In genomic region chr3:121645447-121645846, GRCm38 (mm10) we compare ENCODE assay signal across 17 mouse cellular contexts. TPM values are rescaled to one million over a fixed set of nuclear protein-coding genes. Genes with fewer than 3 reads are reported as not detected.
DNase-seq lines count a peak whose midpoint lies in the region; TF ChIP-seq lines count a peak whose summit lies in the region.
"Had no signal": no experiment of that assay in that cellular context is flagged by ENCODE, and none has a peak within 500 bp of the region (broad histone marks: within the 10 kb centered on the region; RNA-seq: fewer than 3 reads in every experiment).

No protein-coding gene starts in this region.

- 49% methylated on average over 7 of the region's 7 CpGs for WGBS in embryonic facial prominence, embryonic 10.5 days
- 86% methylated on average over 7 of the region's 7 CpGs for WGBS in small intestine, adult 2 months

- H3K9me3 ChIP-seq in embryonic facial prominence, embryonic 10.5 days: no peaks in the 10 kb centered on the region
- H3K9me3 ChIP-seq: embryonic facial prominence, embryonic 15.5 days had no signal

- TF ChIP-seq CTCF in small intestine, adult 2 months (IDR thresholded peaks at IDR 0.05; ENCODE audit: extremely low read depth, insufficient read length, insufficient replicate concordance, low read depth, low read length): no peak
- TF ChIP-seq CTCF in left cerebral cortex, adult 2 months (IDR thresholded peaks at IDR 0.05): no peak

- no peaks in the 10 kb centered on the region for H3K27me3 ChIP-seq in embryonic facial prominence, embryonic 10.5 days (replicated peaks; ENCODE audit: low read depth, poor library complexity, severe bottlenecking)
- H3K27me3 ChIP-seq in small intestine, adult 2 months (ENCODE audit: control insufficient read depth, insufficient read depth, low read length): no peaks in the 10 kb centered on the region
- H3K27me3 ChIP-seq: embryonic facial prominence, embryonic 15.5 days had no signal

- H3K27ac ChIP-seq in embryonic facial prominence, embryonic 10.5 days (replicated peaks): peak overlapping the region; percentile 7; the same call in 1 of the 2 replicates
- peak overlapping the region; percentile 36 for H3K27ac ChIP-seq in small intestine, adult 2 months (ENCODE audit: insufficient read depth, low read depth, low read length)
- H3K27ac ChIP-seq in left cerebral cortex, adult 2 months: no peak overlapping the region
- H3K27ac ChIP-seq: embryonic facial prominence, embryonic 15.5 days had no signal

- intact Hi-C loops in left cerebral cortex, adult 2 months (cut with DNase I): no loop called here

- no peaks in the 10 kb centered on the region for H3K36me3 ChIP-seq in embryonic facial prominence, embryonic 10.5 days (replicated peaks)
- no peaks in the 10 kb centered on the region for H3K36me3 ChIP-seq in small intestine, adult 2 months (ENCODE audit: control insufficient read depth, insufficient read depth, low read length)
- H3K36me3 ChIP-seq: embryonic facial prominence, embryonic 15.5 days had no signal

- no peak overlapping the region for H3K4me3 ChIP-seq in embryonic facial prominence, embryonic 10.5 days
- H3K4me3 ChIP-seq in small intestine, adult 2 months (ENCODE audit: low read depth, low read length): no peak overlapping the region
- no peak overlapping the region for H3K4me3 ChIP-seq in left cerebral cortex, adult 2 months
- H3K4me3 ChIP-seq: embryonic facial prominence, embryonic 15.5 days; myocyte had no signal

- no peak for TF ChIP-seq POLR2A in small intestine, adult 2 months (IDR thresholded peaks at IDR 0.05; ENCODE audit: low read depth, low read length)

- H3K4me1 ChIP-seq in embryonic facial prominence, embryonic 10.5 days: peaks cover 33% of the 10 kb centered on the region
- H3K4me1 ChIP-seq in small intestine, adult 2 months (ENCODE audit: control insufficient read depth, insufficient read depth, insufficient read length, low read length): peaks cover 9% of the 10 kb centered on the region; the same call in 1 of the 2 replicates

- peak; percentile 51 for DNase-seq in kidney, adult 11 months
- DNase-seq in kidney, postnatal 36 days: no peak
- peak; percentile 28 for DNase-seq in embryonic facial prominence, embryonic 10.5 days (ENCODE audit: low spot score)
- DNase-seq in kidney, postnatal 10 days: peak; percentile 34
- DNase-seq in left cerebral cortex, adult 2 months (ENCODE audit: extremely low spot score in 1 of 2, low spot score in 2 of 2): no peak
- no peak for DNase-seq in spleen, adult 18-20 months
- DNase-seq in left cerebral cortex, adult 8-10 months (ENCODE audit: low spot score in 2 of 2): no peak
- DNase-seq: cerebellum, adult 11-12 months; right cerebral cortex, adult 18-20 months; thymus, postnatal 25 days had no signal

RNA-seq across cellular contexts. Expression of gene 4930432M17Rik, which starts 25.1 kb away (rescaled TPM):
- polyA plus RNA-seq in embryonic facial prominence, embryonic 10.5 days (2016; fragmentation: Nextera tagmentation; extraction: Ambion mirVana): not detected in 2 replicates
- not detected in 2 replicates for polyA plus RNA-seq in small intestine, adult 2 months (2012; rRNA removed)
- total RNA-seq in left cerebral cortex, adult 2 months (2021): not detected
- total RNA-seq in left cerebral cortex, adult 8-10 months (2022): not detected
- total RNA-seq: left cerebral cortex, postnatal 25 days had no signal
- polyA plus RNA-seq: activated CD4-positive, CD25-positive, alpha-beta regulatory T cell, adult 4 months; embryonic facial prominence, embryonic 15.5 days; heart, embryonic 14.5 days; liver, embryonic 16.5 days; myocyte had no signal

Comparison
In these comparisons a context has a peak if more than half of its experiments do, and no peak if none do; other contexts are left out.
1. DNase-seq: peak in kidney, adult 11 months (single experiment), embryonic facial prominence, embryonic 10.5 days (single experiment) and kidney, postnatal 10 days (single experiment); none in kidney, postnatal 36 days (0 of 2), left cerebral cortex, adult 2 months (0 of 2), spleen, adult 18-20 months (0 of 2) and left cerebral cortex, adult 8-10 months (0 of 2).